Mouse (Mus musculus) forebrain, embryonic 15.5 days (tissue): ENCODE data around the gene Ttll11. TPM values are rescaled to one million over a fixed set of nuclear protein-coding genes. Genes with fewer than 3 reads are reported as not detected.

Source experiments
- ATAC-seq: fragments of 200-750 bp; cut with Nextera tagmentation; replicated peaks from 2 replicates; pipeline ENCODE4 v1.8.0; 2017; ENCODE audit warnings: mild to moderate bottlenecking, moderate TSS enrichment, moderate library complexity
- H3K27ac ChIP-seq: fragments of 300-500 bp; sonication (generic); replicated peaks from 2 replicates; pipeline ENCODE4 v1.5.1; 2015; ENCODE audit warnings: mild to moderate bottlenecking, inconsistent platforms
- H3K27me3 ChIP-seq: fragments of 300-500 bp; sonication (generic); 2 replicates; pipeline ENCODE4 v1.6.1; 2015; ENCODE audit warnings: inconsistent platforms
- H3K36me3 ChIP-seq: fragments of 300-500 bp; sonication (generic); 2 replicates; pipeline ENCODE4 v1.6.1; 2015; ENCODE audit warnings: mild to moderate bottlenecking, inconsistent platforms
- H3K4me1 ChIP-seq: fragments of 300-500 bp; sonication (generic); 2 replicates; pipeline ENCODE4 v1.6.1; 2015; ENCODE audit warnings: inconsistent platforms
- H3K4me2 ChIP-seq: fragments of 300-500 bp; sonication (generic); replicated peaks from 2 replicates; pipeline ENCODE4 v1.6.1; 2015; ENCODE audit warnings: mild to moderate bottlenecking, inconsistent platforms
- H3K4me3 ChIP-seq: fragments of 300-500 bp; sonication (generic); 2 replicates; pipeline ENCODE4 v1.5.1; 2015; ENCODE audit warnings: mild to moderate bottlenecking, inconsistent platforms
- H3K9ac ChIP-seq: fragments of 300-500 bp; sonication (generic); replicated peaks from 2 replicates; pipeline ENCODE4 v1.6.1; 2015; ENCODE audit warnings: mild to moderate bottlenecking, inconsistent platforms
- H3K9me3 ChIP-seq: fragments of 300-500 bp; sonication (generic); 2 replicates; pipeline ENCODE4 v1.6.1; 2016; ENCODE audit warnings: inconsistent platforms
- WGBS: fragments of 180-500 bp; shearing (Covaris S2); methylation state at CpG from one replicate; pipeline ENCODE4 v1.1.7; 2015; ENCODE audit warnings: mixed read lengths; 5-methylcytosine and 5-hydroxymethylcytosine counted together
- polyA plus RNA-seq: library from polyadenylated mRNA; unstranded; fragments of >200 nt; fragmentation: Nextera tagmentation; extraction: Ambion mirVana; gene quantifications from 2 replicates; pipeline ENCODE4 v1.2.1, GENCODE M21; 2015

Gene Ttll11
- polyA plus RNA-seq, 1 experiment from 2014 or later: 3.0 TPM

DNA sequence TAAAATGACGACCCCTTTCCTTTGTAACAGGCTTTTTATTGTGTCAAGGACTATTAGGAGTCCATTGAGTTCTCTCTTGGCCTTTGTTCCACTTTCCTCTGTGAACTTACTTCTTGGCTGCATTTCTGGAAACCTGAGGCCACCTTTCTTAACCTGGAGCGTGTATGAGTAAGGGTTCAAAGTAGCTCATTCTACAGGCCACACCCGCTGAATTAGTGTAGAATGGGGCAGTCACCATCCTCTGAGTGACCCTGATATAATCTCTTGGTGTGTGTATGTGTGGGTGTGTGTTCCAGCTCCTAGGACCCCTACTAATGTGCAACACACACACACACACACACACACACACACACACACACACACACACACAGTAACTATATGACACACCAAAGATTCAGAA lies 89.1 kb downstream of the Ttll11 start:
- ATAC-seq: no peak
- H3K4me3 ChIP-seq: no peak overlapping the region
- H3K27me3 ChIP-seq: no peaks in the 10 kb centered on the region
- H3K9ac ChIP-seq: no peak overlapping the region
- WGBS: 72% methylated on average over 3 of the region's 3 CpGs
- no peak overlapping the region for H3K27ac ChIP-seq
- no peak overlapping the region for H3K4me2 ChIP-seq
- H3K36me3 ChIP-seq: no peaks in the 10 kb centered on the region
- no peaks in the 10 kb centered on the region for H3K4me1 ChIP-seq
- H3K9me3 ChIP-seq: no peaks in the 10 kb centered on the region

DNA sequence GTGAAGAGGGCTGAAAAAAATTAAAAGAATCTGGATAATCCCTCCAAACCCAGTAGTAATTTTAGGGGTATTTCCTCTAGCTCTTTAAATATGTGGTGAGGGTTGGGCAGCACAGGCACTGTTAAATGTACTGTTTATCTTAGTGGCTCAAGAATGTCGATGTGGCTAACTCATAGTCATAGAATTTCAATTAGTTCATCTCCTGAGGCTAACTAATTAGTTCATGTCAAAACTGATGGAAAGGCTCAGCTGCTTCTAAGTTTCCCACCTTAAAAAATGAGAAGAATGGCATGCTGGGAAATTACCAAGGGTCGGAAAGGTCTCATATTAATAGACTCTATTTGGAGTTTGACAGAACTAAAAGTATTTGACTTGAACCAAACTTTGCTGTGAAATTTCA lies 89.9 kb downstream of the Ttll11 start:
- H3K4me2 ChIP-seq: no peak overlapping the region
- H3K4me1 ChIP-seq: no peaks in the 10 kb centered on the region
- WGBS: 73% methylated on average over 2 of the region's 2 CpGs
- no peaks in the 10 kb centered on the region for H3K27me3 ChIP-seq
- no peaks in the 10 kb centered on the region for H3K36me3 ChIP-seq
- ATAC-seq: no peak
- H3K9ac ChIP-seq: no peak overlapping the region
- H3K9me3 ChIP-seq: no peaks in the 10 kb centered on the region
- H3K27ac ChIP-seq: no peak overlapping the region
- H3K4me3 ChIP-seq: no peak overlapping the region

DNA sequence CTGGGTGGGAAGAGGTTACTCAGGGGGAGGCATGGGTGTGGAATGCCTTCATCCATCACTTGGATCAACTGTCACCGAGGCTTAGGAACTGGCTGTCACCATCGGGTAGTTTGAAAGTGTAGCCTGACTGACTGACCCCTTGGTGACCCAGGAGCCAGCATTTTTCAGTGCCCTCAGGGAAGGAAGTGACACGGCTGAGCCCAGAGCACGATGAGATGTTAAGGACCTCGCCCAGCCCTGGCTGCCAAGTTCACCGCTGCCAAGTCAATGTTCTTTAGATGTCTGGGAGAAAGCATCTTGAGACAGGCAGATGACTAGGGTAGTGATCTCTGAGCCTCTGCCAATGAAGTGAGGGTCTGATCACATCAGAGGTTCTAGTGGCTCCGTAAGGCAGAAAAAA lies 95.4 kb downstream of the Ttll11 start:
- no peak for ATAC-seq
- H3K9ac ChIP-seq: no peak overlapping the region
- H3K27ac ChIP-seq: no peak overlapping the region
- H3K9me3 ChIP-seq: no peaks in the 10 kb centered on the region
- no peaks in the 10 kb centered on the region for H3K36me3 ChIP-seq
- 81% methylated on average over 7 of the region's 7 CpGs for WGBS
- no peak overlapping the region for H3K4me3 ChIP-seq
- peaks cover 3% of the 10 kb centered on the region; the same call in 1 of the 2 replicates for H3K4me1 ChIP-seq
- H3K27me3 ChIP-seq: no peaks in the 10 kb centered on the region
- H3K4me2 ChIP-seq: no peak overlapping the region

DNA sequence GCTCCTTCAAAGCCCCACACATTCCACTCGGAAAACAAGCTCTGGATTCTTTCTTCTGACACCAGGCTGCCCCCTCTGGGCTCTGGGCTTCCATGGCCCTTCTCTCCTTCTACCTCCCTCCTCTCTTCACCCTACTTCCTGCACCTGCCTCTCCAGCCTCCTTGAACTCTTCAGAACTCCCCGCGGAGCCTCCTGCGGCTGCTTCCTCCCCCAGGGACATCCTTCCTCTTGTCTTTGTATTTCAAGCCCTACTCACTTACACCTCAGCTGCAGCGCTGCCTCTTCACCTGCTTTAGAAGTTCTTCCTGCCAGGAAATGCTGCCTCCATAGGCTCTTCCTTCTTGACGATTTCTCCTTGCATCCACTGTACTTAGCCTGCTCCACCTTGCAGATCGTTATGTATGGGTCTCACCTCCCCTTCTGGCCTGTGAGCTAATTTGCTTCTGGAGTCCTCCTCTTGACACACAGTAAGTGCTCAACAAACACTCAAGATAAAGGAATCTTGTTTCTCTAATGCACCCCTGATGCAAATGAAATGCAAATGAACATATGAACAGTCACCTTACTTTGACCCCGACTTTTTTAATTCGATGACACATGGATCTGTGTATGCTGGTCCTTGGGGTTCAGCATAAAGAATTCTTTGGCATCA lies 97.3 kb downstream of the Ttll11 start:
- peaks cover 5% of the 10 kb centered on the region; the same call in 1 of the 2 replicates for H3K4me1 ChIP-seq
- WGBS: 54% methylated on average over 9 of the region's 9 CpGs
- H3K36me3 ChIP-seq: no peaks in the 10 kb centered on the region
- H3K4me3 ChIP-seq: no peak overlapping the region
- ATAC-seq: no peak
- no peak overlapping the region for H3K9ac ChIP-seq
- H3K9me3 ChIP-seq: no peaks in the 10 kb centered on the region
- no peak overlapping the region for H3K27ac ChIP-seq
- H3K4me2 ChIP-seq: no peak overlapping the region
- no peaks in the 10 kb centered on the region for H3K27me3 ChIP-seq

DNA sequence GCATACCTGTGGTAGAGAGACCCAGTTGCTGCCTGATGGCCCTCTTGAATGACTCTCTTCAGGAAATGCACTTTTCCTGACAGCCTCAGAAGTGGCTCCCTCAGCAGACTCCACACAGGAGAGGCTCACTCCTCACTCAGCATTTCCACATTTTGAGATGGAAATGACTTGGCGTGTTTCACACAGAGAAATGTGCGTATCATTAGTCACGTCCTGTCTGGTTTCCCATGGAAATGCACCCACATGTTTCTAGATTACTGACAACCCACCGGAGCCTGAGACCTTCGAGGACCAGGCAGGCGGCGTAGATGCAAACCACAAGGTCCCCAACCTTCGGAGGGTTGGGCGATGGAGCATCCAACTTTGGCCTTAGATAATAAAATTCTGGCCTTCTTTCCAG lies 97.8 kb downstream of the Ttll11 start:
- ATAC-seq: no peak
- Histone ChIP-seq H3K27me3 (no peaks in the 10 kb centered on the region), H3K36me3 (no peaks in the 10 kb centered on the region), H3K4me1 (peaks cover 7% of the 10 kb centered on the region; the same call in 1 of the 2 replicates), H3K9me3 (no peaks in the 10 kb centered on the region), H3K4me3 (no peak overlapping the region), H3K27ac (no peak overlapping the region), H3K9ac (no peak overlapping the region), H3K4me2 (no peak overlapping the region)
- 90% methylated on average over 9 of the region's 9 CpGs for WGBS

DNA sequence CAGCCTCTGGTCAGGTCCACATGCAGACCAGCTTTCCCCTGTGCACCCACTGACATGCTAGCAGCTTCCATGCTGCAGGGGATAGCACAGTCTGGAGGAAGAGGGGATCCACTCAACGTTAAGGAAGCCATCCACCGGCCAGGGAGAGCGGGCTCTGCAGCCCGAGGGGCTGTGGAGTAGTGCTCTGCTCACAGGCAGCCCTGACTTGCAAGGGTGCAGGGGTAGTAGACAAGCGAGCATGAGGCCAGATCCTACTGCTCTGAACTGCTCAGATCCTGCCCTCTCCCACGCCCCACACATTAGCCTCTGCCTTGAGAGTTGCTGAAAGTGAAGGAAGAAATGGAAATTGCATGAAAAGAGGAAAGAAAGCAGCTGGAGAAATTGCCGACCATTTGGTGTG lies 99.4 kb downstream of the Ttll11 start:
- H3K27ac ChIP-seq: no peak overlapping the region
- 68% methylated on average over 7 of the region's 7 CpGs for WGBS

DNA sequence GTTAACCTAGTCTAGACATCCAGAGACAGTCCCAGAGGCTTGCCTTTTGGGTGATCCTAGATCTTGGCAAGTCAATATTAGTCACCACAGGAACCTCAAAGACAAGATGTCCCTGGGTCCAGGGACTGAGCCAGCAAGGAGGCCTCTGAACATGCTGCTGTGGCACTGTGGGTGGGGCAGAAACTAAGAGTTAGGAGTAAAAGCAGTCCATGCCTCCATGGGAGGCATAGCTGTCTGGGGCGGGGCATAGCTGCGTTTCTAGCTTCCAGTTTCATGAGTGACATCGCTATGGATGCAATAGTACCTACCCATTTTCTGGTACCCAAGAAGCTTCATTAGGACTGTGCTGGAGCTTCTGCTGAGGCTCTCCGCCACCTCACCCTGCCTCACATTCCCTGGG lies 99.8 kb downstream of the Ttll11 start:
- H3K27me3 ChIP-seq: no peaks in the 10 kb centered on the region
- H3K4me1 ChIP-seq: peaks cover 16% of the 10 kb centered on the region; the same call in 1 of the 2 replicates
- H3K4me3 ChIP-seq: no peak overlapping the region
- no peak for ATAC-seq
- no peaks in the 10 kb centered on the region for H3K9me3 ChIP-seq
- WGBS: 86% methylated on average over 4 of the region's 4 CpGs
- no peaks in the 10 kb centered on the region for H3K36me3 ChIP-seq
- no peak overlapping the region for H3K9ac ChIP-seq
- no peak overlapping the region for H3K27ac ChIP-seq
- H3K4me2 ChIP-seq: no peak overlapping the region

More for the DNA sequence above, 99.4 kb downstream of the Ttll11 start:
- Histone ChIP-seq H3K9me3 (no peaks in the 10 kb centered on the region), H3K36me3 (no peaks in the 10 kb centered on the region), H3K4me2 (no peak overlapping the region), H3K4me3 (no peak overlapping the region), H3K4me1 (peaks cover 15% of the 10 kb centered on the region; the same call in 1 of the 2 replicates), H3K27me3 (no peaks in the 10 kb centered on the region), H3K9ac (no peak overlapping the region)
- no peak for ATAC-seq

DNA sequence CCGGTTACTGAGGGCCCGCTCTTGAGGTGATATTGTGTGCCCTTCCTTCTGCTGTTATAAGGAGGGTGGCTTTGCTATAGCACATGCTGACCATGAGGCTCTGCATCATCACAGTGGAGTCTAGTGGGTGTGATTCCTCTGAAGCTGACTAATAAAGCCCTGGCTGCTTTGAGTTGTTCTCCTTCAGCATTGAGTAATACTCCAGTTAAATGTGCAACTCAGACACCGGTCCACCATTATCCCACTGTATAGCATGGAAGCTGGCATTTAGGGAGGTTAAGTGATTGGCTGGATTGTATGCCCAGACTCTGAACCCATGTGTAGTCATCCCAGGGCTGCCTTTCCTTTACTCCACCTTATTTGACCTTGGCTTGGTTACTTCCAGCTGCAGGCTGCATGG lies 101.2 kb downstream of the Ttll11 start:
- Histone ChIP-seq H3K36me3 (no peaks in the 10 kb centered on the region), H3K9me3 (no peaks in the 10 kb centered on the region), H3K27ac (no peak overlapping the region), H3K4me1 (peaks cover 17% of the 10 kb centered on the region), H3K27me3 (no peaks in the 10 kb centered on the region), H3K4me3 (no peak overlapping the region), H3K9ac (no peak overlapping the region), H3K4me2 (no peak overlapping the region)
- ATAC-seq: no peak
- WGBS: 97% methylated on average over 3 of the region's 3 CpGs

DNA sequence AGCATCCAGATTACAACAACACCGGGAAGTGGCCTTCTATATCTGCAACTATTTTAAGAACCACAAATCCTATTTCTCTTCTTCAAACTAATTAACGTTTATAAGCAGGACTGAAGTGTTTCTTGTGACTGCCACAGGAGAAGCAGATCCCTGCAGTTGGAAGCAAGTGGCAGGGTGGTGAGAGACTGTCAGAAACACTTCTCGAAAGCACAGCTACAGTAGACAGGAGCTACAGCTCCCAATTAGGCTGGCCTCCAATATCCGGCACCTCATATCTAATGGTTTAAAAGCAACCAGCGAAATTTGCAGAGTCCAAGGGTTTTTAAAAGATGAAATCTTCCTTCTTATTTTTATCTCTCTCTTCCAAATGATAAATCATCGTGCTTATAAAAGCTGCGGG lies 104.1 kb downstream of the Ttll11 start:
- Histone ChIP-seq H3K27me3 (no peaks in the 10 kb centered on the region), H3K4me1 (peaks cover 29% of the 10 kb centered on the region), H3K9ac (no peak overlapping the region), H3K4me2 (no peak overlapping the region), H3K27ac (peak overlapping the region; percentile 76), H3K4me3 (no peak overlapping the region), H3K9me3 (no peaks in the 10 kb centered on the region), H3K36me3 (no peaks in the 10 kb centered on the region)
- ATAC-seq: no peak
- 73% methylated on average over 7 of the region's 7 CpGs for WGBS

DNA sequence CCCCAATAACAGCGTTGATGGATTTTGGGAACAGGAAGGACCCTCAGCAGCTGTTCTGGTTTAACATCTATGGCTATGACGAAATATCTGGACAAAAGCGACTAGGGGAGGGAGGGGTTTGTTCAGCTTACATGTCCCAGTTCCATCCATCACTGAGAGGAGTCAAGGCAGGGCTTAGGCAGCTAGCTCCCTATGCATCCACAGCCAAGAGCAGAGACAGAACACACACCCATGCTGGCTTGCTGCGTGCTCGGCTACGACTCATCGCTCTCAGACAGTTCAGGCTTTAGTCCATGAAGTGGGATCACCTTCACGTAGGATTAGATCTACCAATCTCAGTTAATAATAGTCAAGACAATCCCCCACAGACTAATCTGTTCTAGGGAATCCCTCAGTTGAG lies 105.3 kb downstream of the Ttll11 start:
- 79% methylated on average over 8 of the region's 8 CpGs for WGBS
- H3K9me3 ChIP-seq: no peaks in the 10 kb centered on the region
- no peak for ATAC-seq

DNA sequence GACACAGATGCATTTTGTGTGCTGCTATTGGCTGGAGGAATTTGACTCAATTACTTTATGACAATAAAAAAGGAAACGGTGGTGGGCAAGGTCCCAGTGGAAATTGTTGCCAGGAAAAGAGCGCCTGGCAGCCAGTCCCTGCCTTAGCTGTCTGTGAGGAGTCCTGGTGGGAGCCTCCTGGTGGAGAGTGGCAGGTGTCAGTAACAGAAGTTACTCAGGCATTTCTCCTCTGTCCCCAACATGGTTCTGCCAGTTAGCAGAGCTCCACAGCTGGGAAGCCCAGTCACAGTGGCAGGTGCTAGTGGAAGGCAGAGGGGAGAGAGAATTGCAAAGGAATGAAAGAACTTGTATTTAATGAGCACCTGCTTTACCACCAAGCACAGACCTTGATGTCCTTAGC lies 110.5 kb downstream of the Ttll11 start:
- H3K9me3 ChIP-seq: no peaks in the 10 kb centered on the region
- WGBS: 25% methylated on average over 2 of the region's 2 CpGs
- H3K36me3 ChIP-seq: no peaks in the 10 kb centered on the region
- H3K4me2 ChIP-seq: no peak overlapping the region
- H3K4me3 ChIP-seq: no peak overlapping the region
- no peak for ATAC-seq
- H3K27ac ChIP-seq: peak overlapping the region; percentile 66; the same call in 1 of the 2 replicates
- H3K9ac ChIP-seq: no peak overlapping the region
- H3K4me1 ChIP-seq: peaks cover 25% of the 10 kb centered on the region
- H3K27me3 ChIP-seq: no peaks in the 10 kb centered on the region

More for the DNA sequence above, 105.3 kb downstream of the Ttll11 start:
- Histone ChIP-seq H3K4me2 (no peak overlapping the region), H3K4me1 (peaks cover 27% of the 10 kb centered on the region), H3K4me3 (no peak overlapping the region), H3K27me3 (no peaks in the 10 kb centered on the region), H3K9ac (no peak overlapping the region), H3K27ac (no peak overlapping the region), H3K36me3 (no peaks in the 10 kb centered on the region)

DNA sequence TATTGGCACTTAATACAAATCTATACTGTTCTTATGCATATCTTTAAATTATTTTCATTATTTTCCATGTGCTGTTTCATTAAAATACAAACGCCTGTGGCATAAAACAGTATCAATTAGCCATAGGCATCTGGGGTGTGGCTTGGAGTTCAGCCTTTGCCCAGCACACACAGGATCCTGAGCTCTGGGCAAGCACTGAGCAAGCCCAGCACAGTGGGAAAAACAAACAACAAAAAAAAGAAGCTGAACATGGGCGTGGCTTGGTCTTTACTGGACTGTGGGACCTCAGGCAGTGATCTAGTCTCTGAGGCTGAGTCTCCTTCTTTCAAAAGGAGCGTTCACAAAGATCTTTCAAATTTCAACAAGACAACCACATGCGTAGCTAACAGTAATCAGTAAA lies 116.4 kb downstream of the Ttll11 start:
- Histone ChIP-seq H3K4me1 (peaks cover 12% of the 10 kb centered on the region), H3K4me2 (no peak overlapping the region), H3K9me3 (no peaks in the 10 kb centered on the region), H3K4me3 (no peak overlapping the region), H3K36me3 (no peaks in the 10 kb centered on the region), H3K27me3 (no peaks in the 10 kb centered on the region), H3K9ac (no peak overlapping the region), H3K27ac (no peak overlapping the region)
- WGBS: 67% methylated on average over 4 of the region's 4 CpGs
- ATAC-seq: no peak

DNA sequence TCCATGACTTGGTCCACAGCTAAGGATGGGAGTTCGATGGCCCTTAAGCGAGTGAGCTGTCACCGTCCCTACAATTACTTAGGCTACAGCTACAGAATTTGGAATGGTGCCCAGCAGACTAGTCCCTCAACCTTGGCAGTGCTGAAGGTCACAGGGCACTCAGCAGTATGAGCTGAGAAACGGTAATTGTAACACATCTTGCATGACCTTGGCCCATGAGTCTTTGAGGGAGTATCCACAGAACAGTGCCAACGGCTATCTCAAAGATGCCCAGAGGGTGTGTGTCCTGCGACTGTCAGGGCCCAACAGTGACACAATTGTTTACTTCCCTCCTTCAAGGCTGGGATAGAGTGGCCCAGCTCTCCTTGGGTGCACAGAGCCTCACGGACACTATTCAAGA lies 118.5 kb downstream of the Ttll11 start:
- 84% methylated on average over 7 of the region's 7 CpGs for WGBS
- Histone ChIP-seq H3K4me2 (no peak overlapping the region), H3K9ac (no peak overlapping the region), H3K9me3 (no peaks in the 10 kb centered on the region), H3K36me3 (no peaks in the 10 kb centered on the region), H3K4me3 (no peak overlapping the region), H3K27me3 (no peaks in the 10 kb centered on the region), H3K4me1 (peaks cover 14% of the 10 kb centered on the region), H3K27ac (no peak overlapping the region)
- no peak for ATAC-seq
